Mouse (Mus musculus) frontal cortex, postnatal 14 days (tissue): Measurements from ENCODE around the gene Micall1.

Experiments used
- DNase-seq, 2 experiments: peaks; one replicate each; pipeline ENCODE4 v3.0.0; 2022; ENCODE audit warnings: low spot score in 2 of 2

Micall1 gene

GRCm38 (mm10) chr15:79176905-79177304 is 68.2 kb downstream of the Micall1 start:
- no peak for DNase-seq

GRCm38 (mm10) chr15:79185213-79185612 is 76.5 kb downstream of the Micall1 start:
- no peak for DNase-seq
